Mouse (Mus musculus) midbrain, embryonic 10.5 days (tissue): ENCODE results near the gene Dnajc16. TPM values are rescaled to one million over a fixed set of nuclear protein-coding genes. Genes with fewer than 3 reads are reported as not detected.

Source experiments
- DNase-seq: peaks from one replicate; pipeline ENCODE4 v3.0.0-alpha.2; 2017; ENCODE audit warnings: low spot score
- H3K27ac ChIP-seq: fragments of 300-500 bp; sonication (generic); replicated peaks from 2 replicates; pipeline ENCODE4 v1.5.1; 2016; ENCODE audit warnings: mild to moderate bottlenecking
- H3K27me3 ChIP-seq: fragments of 300-500 bp; sonication (generic); 2 replicates; pipeline ENCODE4 v1.6.1; 2016; ENCODE audit warnings: low read depth, mild to moderate bottlenecking; ENCODE audit not compliant: poor library complexity, severe bottlenecking
- H3K36me3 ChIP-seq: fragments of 300-500 bp; sonication (generic); 2 replicates; pipeline ENCODE4 v1.6.1; 2016; ENCODE audit warnings: mild to moderate bottlenecking, moderate library complexity
- H3K4me1 ChIP-seq: fragments of 300-500 bp; sonication (generic); 2 replicates; pipeline ENCODE4 v1.6.1; 2016
- H3K4me3 ChIP-seq: fragments of 300-500 bp; sonication (generic); 2 replicates; pipeline ENCODE4 v1.5.1; 2016; ENCODE audit warnings: mild to moderate bottlenecking, moderate library complexity
- H3K9me3 ChIP-seq: fragments of 300-500 bp; sonication (generic); replicated peaks from 2 replicates; pipeline ENCODE4 v1.6.1; 2016; ENCODE audit warnings: mild to moderate bottlenecking
- WGBS: fragments of 180-500 bp; shearing (Covaris S2); methylation state at CpG from one replicate; pipeline ENCODE4 v1.1.7; 2016; 5-methylcytosine and 5-hydroxymethylcytosine counted together
- polyA plus RNA-seq: library from polyadenylated mRNA; unstranded; fragments of >200 nt; fragmentation: Nextera tagmentation; extraction: Ambion mirVana; gene quantifications from 2 replicates; pipeline ENCODE4 v1.2.1, GENCODE M21; 2016

Gene Dnajc16
- polyA plus RNA-seq, 1 experiment from 2014 or later: 4.4 TPM

- H3K9me3 ChIP-seq: no peaks in the 10 kb centered on the region
- no peak overlapping the region for H3K27ac ChIP-seq
- DNase-seq: no peak
- H3K27me3 ChIP-seq: no peaks in the 10 kb centered on the region
- H3K4me3 ChIP-seq: no peak overlapping the region
- 91% methylated on average over 8 of the region's 8 CpGs for WGBS
- H3K36me3 ChIP-seq: peaks cover 100% of the 10 kb centered on the region
- H3K4me1 ChIP-seq: no peaks in the 10 kb centered on the region
These were observed 18.9 kb downstream of the Dnajc16 start for GRCm38 (mm10) chr4:141771823-141772222.

- Histone ChIP-seq H3K4me3 (no peak overlapping the region), H3K27ac (no peak overlapping the region), H3K27me3 (no peaks in the 10 kb centered on the region), H3K4me1 (no peaks in the 10 kb centered on the region), H3K36me3 (peaks cover 96% of the 10 kb centered on the region), H3K9me3 (no peaks in the 10 kb centered on the region)
- no peak for DNase-seq
- 95% methylated on average over 8 of the region's 8 CpGs for WGBS
These were observed 21.1 kb downstream of the Dnajc16 start for GRCm38 (mm10) chr4:141769501-141770160.

- Histone ChIP-seq H3K27me3 (no peaks in the 10 kb centered on the region), H3K4me1 (no peaks in the 10 kb centered on the region), H3K4me3 (no peak overlapping the region), H3K36me3 (peaks cover 96% of the 10 kb centered on the region), H3K9me3 (no peaks in the 10 kb centered on the region), H3K27ac (no peak overlapping the region)
- WGBS: 76% methylated on average over 19 of the region's 19 CpGs
- no peak for DNase-seq
These were observed 23.2 kb downstream of the Dnajc16 start for GRCm38 (mm10) chr4:141767353-141768036.

- H3K9me3 ChIP-seq: no peaks in the 10 kb centered on the region
- peaks cover 96% of the 10 kb centered on the region for H3K36me3 ChIP-seq
- DNase-seq: no peak
- WGBS: 89% methylated on average over 19 of the region's 19 CpGs
- H3K27me3 ChIP-seq: no peaks in the 10 kb centered on the region
- H3K4me1 ChIP-seq: no peaks in the 10 kb centered on the region
- no peak overlapping the region for H3K4me3 ChIP-seq
- H3K27ac ChIP-seq: no peak overlapping the region
These were observed 23.9 kb downstream of the Dnajc16 start for GRCm38 (mm10) chr4:141766668-141767352.

GRCm38 (mm10) chr4:141766316-141766667, 24.4 kb downstream of the Dnajc16 start:
- no peaks in the 10 kb centered on the region for H3K27me3 ChIP-seq
- H3K4me3 ChIP-seq: no peak overlapping the region
- H3K9me3 ChIP-seq: no peaks in the 10 kb centered on the region
- H3K4me1 ChIP-seq: no peaks in the 10 kb centered on the region
- no peak overlapping the region for H3K27ac ChIP-seq
- WGBS: 95% methylated on average over 8 of the region's 8 CpGs
- H3K36me3 ChIP-seq: peaks cover 96% of the 10 kb centered on the region
- DNase-seq: no peak

GRCm38 (mm10) chr4:141765008-141765407, 25.7 kb downstream of the Dnajc16 start:
- H3K27ac ChIP-seq: no peak overlapping the region
- no peak for DNase-seq
- peaks cover 89% of the 10 kb centered on the region for H3K36me3 ChIP-seq
- no peak overlapping the region for H3K4me3 ChIP-seq
- H3K27me3 ChIP-seq: no peaks in the 10 kb centered on the region
- H3K4me1 ChIP-seq: no peaks in the 10 kb centered on the region
- 96% methylated on average over 3 of the region's 3 CpGs for WGBS
- H3K9me3 ChIP-seq: no peaks in the 10 kb centered on the region

GRCm38 (mm10) chr4:141763476-141763875, 27.3 kb downstream of the Dnajc16 start:
- H3K36me3 ChIP-seq: peaks cover 74% of the 10 kb centered on the region
- 93% methylated on average over 12 of the region's 12 CpGs for WGBS
- H3K27me3 ChIP-seq: no peaks in the 10 kb centered on the region
- H3K27ac ChIP-seq: no peak overlapping the region
- no peaks in the 10 kb centered on the region for H3K9me3 ChIP-seq
- H3K4me3 ChIP-seq: no peak overlapping the region
- DNase-seq: no peak
- no peaks in the 10 kb centered on the region for H3K4me1 ChIP-seq

GRCm38 (mm10) chr4:141762102-141762598, 28.6 kb downstream of the Dnajc16 start:
- Histone ChIP-seq H3K4me3 (no peak overlapping the region), H3K9me3 (no peaks in the 10 kb centered on the region), H3K4me1 (no peaks in the 10 kb centered on the region), H3K27ac (no peak overlapping the region), H3K36me3 (peaks cover 61% of the 10 kb centered on the region), H3K27me3 (no peaks in the 10 kb centered on the region)
- DNase-seq: no peak
- WGBS: 92% methylated on average over 13 of the region's 13 CpGs

GRCm38 (mm10) chr4:141760942-141761341, 29.8 kb downstream of the Dnajc16 start:
- Histone ChIP-seq H3K27me3 (no peaks in the 10 kb centered on the region), H3K36me3 (peaks cover 49% of the 10 kb centered on the region), H3K9me3 (no peaks in the 10 kb centered on the region), H3K27ac (no peak overlapping the region), H3K4me3 (no peak overlapping the region), H3K4me1 (no peaks in the 10 kb centered on the region)
- 90% methylated on average over 4 of the region's 4 CpGs for WGBS
- no peak for DNase-seq

GRCm38 (mm10) chr4:141758874-141759542, 31.7 kb downstream of the Dnajc16 start:
- 82% methylated on average over 6 of the region's 6 CpGs for WGBS
- Histone ChIP-seq H3K36me3 (peaks cover 33% of the 10 kb centered on the region), H3K9me3 (no peaks in the 10 kb centered on the region), H3K27me3 (no peaks in the 10 kb centered on the region), H3K4me1 (no peaks in the 10 kb centered on the region), H3K27ac (no peak overlapping the region), H3K4me3 (no peak overlapping the region)
- DNase-seq: no peak

- DNase-seq: no peak
- WGBS: 98% methylated on average over 3 of the region's 3 CpGs
These were observed 33.6 kb downstream of the Dnajc16 start for GRCm38 (mm10) chr4:141757124-141757523.

GRCm38 (mm10) chr4:141755375-141755930, 35.3 kb downstream of the Dnajc16 start:
- no peak for DNase-seq
- Histone ChIP-seq H3K4me3 (no peak overlapping the region), H3K9me3 (no peaks in the 10 kb centered on the region), H3K4me1 (peaks cover 10% of the 10 kb centered on the region), H3K27ac (no peak overlapping the region), H3K36me3 (no peaks in the 10 kb centered on the region; the same call in 1 of the 2 replicates), H3K27me3 (no peaks in the 10 kb centered on the region)
- 94% methylated on average over 19 of the region's 19 CpGs for WGBS

More at GRCm38 (mm10) chr4:141757124-141757523, 33.6 kb downstream of the Dnajc16 start:
- Histone ChIP-seq H3K9me3 (no peaks in the 10 kb centered on the region), H3K36me3 (peaks cover 14% of the 10 kb centered on the region), H3K4me1 (peaks cover 3% of the 10 kb centered on the region; the same call in 1 of the 2 replicates), H3K27me3 (no peaks in the 10 kb centered on the region), H3K27ac (no peak overlapping the region), H3K4me3 (no peak overlapping the region)
